Mouse (Mus musculus) limb, embryonic 10.5 days (tissue): ENCODE measurements around the gene Rplp1. TPM values are rescaled to one million over a fixed set of nuclear protein-coding genes. Genes with fewer than 3 reads are reported as not detected.

Source experiments
- DNase-seq: peaks from one replicate; pipeline ENCODE4 v3.0.0-alpha.2; 2017; ENCODE audit warnings: low spot score
- H3K27ac ChIP-seq: fragments of 300-500 bp; sonication (generic); 2 replicates; pipeline ENCODE4 v1.5.1; 2016; ENCODE audit warnings: mild to moderate bottlenecking
- H3K27me3 ChIP-seq: fragments of 300-500 bp; sonication (generic); 2 replicates; pipeline ENCODE4 v1.6.1; 2016; ENCODE audit warnings: low read depth, mild to moderate bottlenecking; ENCODE audit not compliant: poor library complexity, severe bottlenecking
- H3K36me3 ChIP-seq: fragments of 300-500 bp; sonication (generic); 2 replicates; pipeline ENCODE4 v1.6.1; 2016; ENCODE audit warnings: mild to moderate bottlenecking, moderate library complexity
- H3K4me1 ChIP-seq: fragments of 300-500 bp; sonication (generic); 2 replicates; pipeline ENCODE4 v1.6.1; 2016
- H3K4me3 ChIP-seq: fragments of 300-500 bp; sonication (generic); 2 replicates; pipeline ENCODE4 v1.5.1; 2016; ENCODE audit warnings: mild to moderate bottlenecking, moderate library complexity
- H3K9me3 ChIP-seq: fragments of 300-500 bp; sonication (generic); replicated peaks from 2 replicates; pipeline ENCODE4 v1.6.1; 2016; ENCODE audit warnings: mild to moderate bottlenecking
- WGBS: fragments of 180-500 bp; shearing (Covaris S2); methylation state at CpG from one replicate; pipeline ENCODE4 v1.1.7; 2016; 5-methylcytosine and 5-hydroxymethylcytosine counted together
- polyA plus RNA-seq: library from polyadenylated mRNA; unstranded; fragments of >200 nt; fragmentation: Nextera tagmentation; extraction: Ambion mirVana; gene quantifications from 2 replicates; pipeline ENCODE4 v1.2.1, GENCODE M21; 2016

Rplp1 gene
- polyA plus RNA-seq = 1,122 and 1,351 TPM in 2 replicates

GRCm38 (mm10) chr9:61914203-61914916 lies at the start of gene Rplp1:
Rplp1 (minus strand) TSS chr9:61914542.
- H3K9me3 ChIP-seq = no peaks in the 10 kb centered on the region
- peak within 1 kb of the TSS; percentile 86 for H3K27ac ChIP-seq
- DNase-seq = peak; percentile 97
- H3K4me1 ChIP-seq = peaks cover 18% of the 10 kb centered on the region
- peaks cover 66% of the 10 kb centered on the region for H3K36me3 ChIP-seq
- no peaks in the 10 kb centered on the region for H3K27me3 ChIP-seq
- H3K4me3 ChIP-seq = peak within 1 kb of the TSS; percentile 96
- WGBS = under 1% methylated on average over 70 of the region's 70 CpGs

- 84% methylated on average over 6 of the region's 6 CpGs for WGBS
- Histone ChIP-seq H3K4me3 (no peak overlapping the region), H3K27me3 (no peaks in the 10 kb centered on the region), H3K27ac (no peak overlapping the region), H3K4me1 (peaks cover 22% of the 10 kb centered on the region), H3K9me3 (no peaks in the 10 kb centered on the region), H3K36me3 (no peaks in the 10 kb centered on the region)
- DNase-seq = no peak
Observed at GRCm38 (mm10) chr9:61963356-61963755, 49.0 kb upstream of the Rplp1 start.

GRCm38 (mm10) chr9:61961181-61961580 lies 46.8 kb upstream of the Rplp1 start:
- Histone ChIP-seq H3K27ac (no peak overlapping the region), H3K4me3 (no peak overlapping the region), H3K27me3 (no peaks in the 10 kb centered on the region), H3K36me3 (no peaks in the 10 kb centered on the region), H3K9me3 (no peaks in the 10 kb centered on the region), H3K4me1 (peaks cover 22% of the 10 kb centered on the region)
- 84% methylated on average over 4 of the region's 4 CpGs for WGBS
- DNase-seq = no peak

DNA sequence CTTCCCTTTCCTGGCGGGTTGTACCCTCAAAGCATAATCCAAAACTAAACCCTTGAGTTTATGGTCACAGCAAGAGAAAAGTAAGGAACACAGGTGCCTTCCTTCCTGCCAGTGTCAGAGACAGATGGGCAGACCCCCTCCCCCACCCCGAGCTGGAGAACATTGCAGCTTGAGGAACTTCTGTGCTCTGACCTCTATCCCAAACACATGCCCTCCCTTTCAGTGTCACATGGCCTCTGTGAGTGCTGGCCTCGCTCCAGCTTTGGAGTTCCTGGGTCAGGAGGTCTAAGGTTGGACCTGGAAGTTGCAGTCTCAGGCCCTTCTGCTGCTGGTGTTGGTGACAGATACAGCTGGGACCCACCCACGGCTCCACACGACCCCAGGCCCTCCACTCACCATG lies 46.4 kb upstream of the Rplp1 start:
- Histone ChIP-seq H3K27me3 (no peaks in the 10 kb centered on the region), H3K4me1 (peaks cover 19% of the 10 kb centered on the region), H3K4me3 (no peak overlapping the region), H3K9me3 (no peaks in the 10 kb centered on the region), H3K27ac (no peak overlapping the region), H3K36me3 (no peaks in the 10 kb centered on the region)
- DNase-seq = no peak
- 63% methylated on average over 5 of the region's 5 CpGs for WGBS

GRCm38 (mm10) chr9:61959921-61960569 lies 45.7 kb upstream of the Rplp1 start:
- H3K36me3 ChIP-seq = no peaks in the 10 kb centered on the region
- no peaks in the 10 kb centered on the region for H3K9me3 ChIP-seq
- no peaks in the 10 kb centered on the region for H3K27me3 ChIP-seq
- DNase-seq = no peak
- 91% methylated on average over 1 of the region's 1 CpGs for WGBS
- H3K4me3 ChIP-seq = no peak overlapping the region
- peaks cover 12% of the 10 kb centered on the region for H3K4me1 ChIP-seq
- H3K27ac ChIP-seq = no peak overlapping the region

DNA sequence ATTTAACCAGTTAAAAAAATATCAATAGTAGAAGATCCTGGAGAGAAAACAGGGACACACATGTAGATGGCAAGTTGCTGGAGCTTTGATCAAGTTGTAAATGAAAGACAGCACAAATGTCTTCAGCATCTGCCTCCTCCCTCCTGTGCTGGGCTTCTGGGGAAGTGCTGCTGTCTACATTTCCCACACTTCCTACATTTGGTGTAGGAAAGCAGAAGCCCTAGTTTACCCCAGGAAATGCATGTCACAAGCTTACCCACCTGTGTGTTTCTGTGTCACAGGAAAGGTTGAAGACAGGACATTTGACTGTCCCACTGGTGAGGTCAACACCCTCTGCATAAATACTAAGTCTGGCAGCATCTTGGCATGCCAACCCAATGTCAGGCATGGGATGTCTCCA lies 40.4 kb upstream of the Rplp1 start:
- H3K27me3 ChIP-seq = no peaks in the 10 kb centered on the region
- no peak overlapping the region for H3K4me3 ChIP-seq
- H3K27ac ChIP-seq = no peak overlapping the region
- 0 out of 2 replicates have a peak, but pooled peaks cover 3% of the 10 kb centered on the region for H3K4me1 ChIP-seq
- H3K36me3 ChIP-seq = 0 out of 2 replicates have a peak, but pooled peaks cover 5% of the 10 kb centered on the region
- no peaks in the 10 kb centered on the region for H3K9me3 ChIP-seq
- no peak for DNase-seq

- H3K27me3 ChIP-seq = no peaks in the 10 kb centered on the region
- H3K9me3 ChIP-seq = no peaks in the 10 kb centered on the region
- peaks cover 15% of the 10 kb centered on the region for H3K4me1 ChIP-seq
- WGBS = 67% methylated on average over 7 of the region's 7 CpGs
- no peak overlapping the region for H3K27ac ChIP-seq
- H3K4me3 ChIP-seq = no peak overlapping the region
- 0 out of 2 replicates have a peak, but pooled peaks cover 5% of the 10 kb centered on the region for H3K36me3 ChIP-seq
- no peak for DNase-seq
Observed at GRCm38 (mm10) chr9:61952241-61952640, 37.9 kb upstream of the Rplp1 start.

DNA sequence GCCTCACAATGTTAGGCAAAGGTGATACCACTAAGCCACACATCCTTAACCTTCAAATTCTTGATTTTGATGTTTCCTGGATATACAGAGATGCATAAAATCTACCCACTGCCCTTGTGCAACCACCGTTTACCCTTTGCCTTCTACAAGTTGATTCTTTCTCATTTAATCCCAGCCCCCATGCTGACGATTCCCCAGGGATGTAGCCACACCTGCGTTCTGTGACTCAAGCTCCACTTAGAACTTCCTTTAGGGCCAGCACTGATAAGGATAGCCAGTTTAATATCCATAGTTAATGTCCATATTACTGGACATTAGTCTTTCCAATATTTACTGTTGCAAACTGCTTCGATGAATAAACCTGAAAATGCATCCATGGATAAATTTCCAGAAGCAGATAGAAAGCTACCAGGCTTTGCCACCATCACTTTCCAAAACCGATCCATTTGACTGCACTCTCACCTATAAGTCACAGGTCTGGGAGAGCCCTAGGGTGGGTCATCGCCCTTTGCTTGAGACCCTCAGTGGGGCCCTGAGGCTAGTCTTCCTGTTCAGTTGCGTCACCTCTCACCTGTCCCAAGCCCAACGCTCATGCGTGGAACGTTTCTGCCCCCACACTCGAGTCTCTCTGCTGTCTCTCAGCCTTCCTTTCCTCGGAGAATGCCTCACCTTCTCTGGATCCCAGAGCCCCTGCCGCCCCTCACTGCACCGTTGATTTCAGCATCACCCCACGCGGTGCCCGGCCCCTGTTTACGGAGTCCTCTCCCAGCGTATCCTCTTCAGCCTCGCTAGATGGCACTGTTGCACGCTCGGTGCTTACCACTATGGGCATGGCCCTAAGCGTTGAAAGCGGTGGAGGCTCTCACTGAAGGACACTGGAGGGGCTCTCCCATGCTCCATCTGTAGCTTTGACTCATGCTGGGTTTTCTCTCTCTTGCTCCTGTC lies 33.3 kb upstream of the Rplp1 start:
- Histone ChIP-seq H3K27me3 (no peaks in the 10 kb centered on the region), H3K36me3 (peaks cover 24% of the 10 kb centered on the region), H3K4me1 (peaks cover 27% of the 10 kb centered on the region), H3K9me3 (no peaks in the 10 kb centered on the region), H3K27ac (peak overlapping the region; percentile 95), H3K4me3 (peak overlapping the region; percentile 94)
- DNase-seq = peak; percentile 89
- 10% methylated on average over 24 of the region's 24 CpGs for WGBS

DNA sequence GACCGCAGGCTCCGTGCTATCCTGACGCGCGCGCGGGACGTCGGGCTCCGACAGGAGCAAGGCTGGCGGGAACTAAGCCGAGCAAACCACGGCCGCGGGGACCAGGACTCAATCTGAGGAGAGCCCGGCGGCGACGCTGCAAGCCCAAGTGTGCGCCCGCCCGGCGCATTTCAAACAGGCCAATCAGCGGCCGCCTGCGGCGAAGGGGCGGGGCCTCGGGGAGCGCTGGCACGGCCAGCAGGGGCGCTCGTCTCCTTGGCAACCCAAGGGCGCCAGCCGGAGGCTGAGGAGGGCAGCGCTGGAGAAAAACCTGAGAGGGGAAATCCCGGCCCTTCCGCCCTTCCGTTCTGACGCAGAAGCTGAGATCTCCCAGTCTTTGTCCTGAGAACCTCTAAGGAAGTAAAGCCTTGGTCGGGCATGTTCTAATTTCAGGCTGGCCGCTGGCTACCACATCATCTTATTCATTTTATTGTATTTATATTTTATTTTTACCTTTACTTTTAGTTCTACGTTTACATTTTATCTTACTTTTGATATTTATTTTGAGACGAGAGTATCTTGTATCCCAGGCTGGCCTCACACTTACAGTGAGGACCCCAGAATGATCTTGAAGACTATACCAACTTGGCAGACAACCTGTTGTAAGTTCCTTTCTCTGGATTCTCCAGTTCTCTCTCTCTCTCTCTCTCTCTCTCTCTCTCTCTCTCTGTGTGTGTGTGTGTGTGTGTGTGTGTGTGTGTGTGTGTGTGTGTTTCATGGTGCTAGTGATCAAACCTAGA lies 32.5 kb upstream of the Rplp1 start, which contains the start of gene Kif23:
Gene Kif23 (minus strand): TSS at position 152 of the 779 bp plus-strand sequence.
- Histone ChIP-seq H3K36me3 (peaks cover 28% of the 10 kb centered on the region), H3K4me3 (peak within 1 kb of the TSS; percentile 94), H3K9me3 (no peaks in the 10 kb centered on the region), H3K4me1 (peaks cover 24% of the 10 kb centered on the region), H3K27me3 (no peaks in the 10 kb centered on the region), H3K27ac (peak within 1 kb of the TSS; percentile 95)
- under 1% methylated on average over 44 of the region's 44 CpGs for WGBS
- DNase-seq = peak; percentile 99

DNA sequence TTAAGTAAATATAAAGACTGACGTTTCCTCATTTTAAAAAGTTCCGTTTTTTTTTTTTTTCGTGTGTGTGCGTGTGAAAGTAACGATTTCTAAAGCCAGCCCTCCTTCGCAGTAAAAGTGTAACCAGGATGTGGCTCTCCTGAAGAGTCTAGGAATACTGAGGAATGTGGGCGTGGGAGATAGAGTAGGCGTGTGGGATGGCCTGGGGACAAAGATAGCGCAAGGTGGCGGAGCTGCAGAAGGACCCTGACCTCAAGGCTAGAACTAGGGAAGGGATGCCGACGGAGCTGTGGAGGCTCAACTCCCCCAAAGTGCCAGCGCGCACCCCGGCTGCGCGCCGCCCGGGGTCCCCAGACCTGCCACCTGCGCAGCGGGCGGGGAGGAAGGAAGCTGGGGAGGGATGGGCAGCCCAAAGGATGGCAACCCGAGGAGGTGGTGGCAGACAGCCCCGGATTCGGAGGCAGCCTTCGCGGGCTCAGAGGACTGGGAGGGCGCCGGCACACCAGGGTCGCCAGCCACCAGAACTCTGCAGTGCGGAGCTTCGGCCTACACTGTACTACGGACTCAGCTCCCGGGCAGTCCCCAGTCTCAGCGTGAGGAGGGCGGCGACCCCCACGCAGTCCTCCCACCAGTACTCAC lies 31.8 kb upstream of the Rplp1 start:
- peak overlapping the region; percentile 94 for H3K4me3 ChIP-seq
- H3K4me1 ChIP-seq = peaks cover 24% of the 10 kb centered on the region
- under 1% methylated on average over 38 of the region's 38 CpGs for WGBS
- H3K36me3 ChIP-seq = peaks cover 35% of the 10 kb centered on the region
- H3K27ac ChIP-seq = peak overlapping the region; percentile 95
- H3K9me3 ChIP-seq = no peaks in the 10 kb centered on the region
- DNase-seq = no peak
- H3K27me3 ChIP-seq = no peaks in the 10 kb centered on the region

GRCm38 (mm10) chr9:61941054-61941453 lies 26.7 kb upstream of the Rplp1 start:
- Histone ChIP-seq H3K27me3 (no peaks in the 10 kb centered on the region), H3K4me3 (no peak overlapping the region), H3K4me1 (peaks cover 10% of the 10 kb centered on the region), H3K9me3 (no peaks in the 10 kb centered on the region), H3K27ac (no peak overlapping the region), H3K36me3 (peaks cover 85% of the 10 kb centered on the region)
- 96% methylated on average over 3 of the region's 3 CpGs for WGBS
- no peak for DNase-seq

GRCm38 (mm10) chr9:61933333-61933732 lies 19.0 kb upstream of the Rplp1 start:
- 85% methylated on average over 2 of the region's 2 CpGs for WGBS
- H3K4me3 ChIP-seq = no peak overlapping the region
- no peaks in the 10 kb centered on the region for H3K27me3 ChIP-seq
- H3K9me3 ChIP-seq = no peaks in the 10 kb centered on the region
- DNase-seq = no peak
- no peaks in the 10 kb centered on the region for H3K4me1 ChIP-seq
- no peak overlapping the region for H3K27ac ChIP-seq
- H3K36me3 ChIP-seq = peaks cover 100% of the 10 kb centered on the region
